Mouse (Mus musculus): Measurements from ENCODE around the gene Cradd. TPM values are rescaled to one million over a fixed set of nuclear protein-coding genes. Genes with fewer than 3 reads are reported as not detected.

Gene Cradd
- 7.6 and 10.2 TPM in 2 replicates for polyA plus RNA-seq (2015; fragmentation: Nextera tagmentation; extraction: Ambion mirVana)

DNA sequence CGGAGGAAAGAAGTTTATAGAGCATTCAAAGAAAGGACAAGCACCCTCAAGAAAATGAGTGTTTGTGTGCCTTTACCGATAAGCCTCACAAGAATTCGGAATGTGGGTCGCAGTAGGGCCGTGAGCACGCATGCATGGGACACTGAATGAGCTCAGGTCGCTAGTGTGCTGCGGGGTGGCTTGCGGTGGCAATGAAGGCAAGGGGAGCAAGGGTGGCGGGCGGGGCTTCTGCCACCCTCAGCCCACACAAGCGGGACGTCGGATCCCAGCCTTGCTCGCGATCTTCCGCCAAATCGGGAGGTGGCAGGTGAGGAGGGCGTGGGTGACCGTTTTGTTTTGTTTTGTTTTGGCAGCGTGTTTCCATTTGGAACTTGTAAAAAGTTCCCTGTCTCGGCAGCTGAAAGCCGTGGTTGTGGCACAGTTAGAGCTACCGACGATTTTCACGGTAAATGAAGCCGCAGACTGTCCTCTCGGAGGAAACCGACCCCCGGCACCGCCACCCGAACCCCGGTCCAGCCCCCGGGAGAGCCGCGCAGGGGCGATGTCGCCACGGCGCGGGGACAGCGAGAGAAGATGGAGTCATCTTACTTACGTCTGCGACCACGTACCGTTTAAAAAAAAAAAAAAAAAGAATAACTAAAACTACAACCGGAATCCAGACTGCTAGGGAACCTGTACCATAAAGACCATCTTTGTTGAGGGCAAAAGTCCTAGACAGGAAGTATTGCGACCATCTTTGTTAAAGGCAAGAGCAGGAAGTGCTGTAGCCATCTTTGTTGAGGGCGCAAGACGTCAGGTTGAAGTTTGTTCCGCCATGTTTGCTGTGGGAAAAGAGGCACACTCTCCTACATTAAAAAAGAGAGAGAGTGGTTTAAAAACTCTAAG lies at the start of gene Cradd:
TSS of gene Cradd (minus strand) at position 741 of the 885 bp plus-strand sequence.
- peak; percentile 94 for DNase-seq (ENCODE audit: low spot score)

DNA sequence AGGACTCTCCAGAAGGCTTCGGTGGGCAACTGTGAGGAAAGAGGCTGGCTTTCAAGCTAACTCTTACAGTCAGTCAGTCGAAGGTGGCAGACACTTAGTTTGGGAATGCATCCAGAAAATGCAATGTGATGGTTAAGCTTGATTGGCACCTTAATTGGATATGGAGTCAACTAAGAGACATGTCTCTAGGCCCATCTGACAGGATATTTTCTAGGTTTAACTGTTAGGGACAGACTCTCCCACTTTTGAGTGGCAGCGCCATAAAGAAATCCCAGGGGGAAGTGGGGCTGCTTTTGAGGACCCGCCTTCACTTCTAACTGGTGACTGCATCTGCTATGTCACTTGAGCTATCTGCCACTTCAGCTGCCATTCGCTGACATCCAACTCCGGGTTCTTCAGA lies 49.4 kb upstream of the Cradd start:
- no peak for DNase-seq (ENCODE audit: low spot score)

DNA sequence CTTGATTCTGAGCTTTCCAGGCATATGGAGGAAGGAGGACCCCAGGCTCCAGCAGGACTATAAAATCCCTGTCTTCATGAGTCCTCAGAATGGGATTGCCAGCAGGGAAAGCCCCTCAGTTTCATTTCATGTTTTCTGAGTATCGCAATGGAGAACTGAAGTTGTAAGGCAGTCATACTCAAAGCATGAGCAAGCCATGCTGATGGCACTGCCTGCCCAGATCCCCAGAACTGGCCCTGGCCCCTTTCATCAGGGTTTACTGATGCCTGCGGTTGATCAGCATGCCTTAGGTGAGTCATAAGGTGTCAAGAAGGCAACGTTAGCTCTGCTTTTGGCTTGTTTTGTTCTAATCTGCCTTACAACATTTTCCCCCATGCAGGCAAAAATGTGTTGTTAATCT lies 48.0 kb upstream of the Cradd start:
- no peak for DNase-seq (ENCODE audit: low spot score)

DNA sequence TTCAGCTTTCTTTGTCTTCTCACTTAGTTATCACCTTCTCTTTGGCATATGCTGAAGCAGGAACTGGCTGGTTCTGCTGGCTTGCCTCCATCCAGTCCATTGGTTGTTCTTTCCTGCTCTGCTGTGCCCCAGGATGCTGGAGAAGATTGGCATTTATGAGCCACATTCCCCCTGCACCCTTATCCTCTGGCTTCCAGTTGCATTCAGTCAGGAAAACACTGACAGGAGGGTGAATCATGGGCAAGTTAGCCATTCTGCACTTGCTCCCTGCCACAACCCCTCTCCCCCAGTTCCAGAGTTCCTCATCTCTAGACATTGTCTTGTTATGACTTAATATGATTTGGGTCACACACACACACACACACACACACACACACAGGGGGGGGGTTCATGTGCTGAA lies 45.3 kb upstream of the Cradd start:
- DNase-seq (ENCODE audit: low spot score) = no peak

DNA sequence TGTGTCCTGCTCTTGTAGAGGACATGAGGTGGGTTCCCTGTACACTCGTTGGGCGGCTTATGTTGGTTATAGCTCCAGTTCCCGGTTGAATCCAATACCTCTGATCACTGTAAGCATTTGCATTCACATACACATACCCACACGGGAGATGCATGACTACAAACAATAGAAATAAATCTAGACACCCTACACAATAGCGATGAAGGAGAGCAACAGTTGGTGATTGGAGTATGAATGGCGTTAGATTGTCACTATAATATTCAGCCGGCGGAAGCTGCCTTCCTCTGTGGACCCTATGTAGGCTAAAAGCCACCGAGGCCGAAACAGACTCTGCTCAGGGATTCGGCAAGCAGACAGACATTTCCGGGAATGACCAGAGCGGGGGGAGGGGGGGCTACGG lies 44.2 kb upstream of the Cradd start:
- no peak for DNase-seq (ENCODE audit: low spot score)

DNA sequence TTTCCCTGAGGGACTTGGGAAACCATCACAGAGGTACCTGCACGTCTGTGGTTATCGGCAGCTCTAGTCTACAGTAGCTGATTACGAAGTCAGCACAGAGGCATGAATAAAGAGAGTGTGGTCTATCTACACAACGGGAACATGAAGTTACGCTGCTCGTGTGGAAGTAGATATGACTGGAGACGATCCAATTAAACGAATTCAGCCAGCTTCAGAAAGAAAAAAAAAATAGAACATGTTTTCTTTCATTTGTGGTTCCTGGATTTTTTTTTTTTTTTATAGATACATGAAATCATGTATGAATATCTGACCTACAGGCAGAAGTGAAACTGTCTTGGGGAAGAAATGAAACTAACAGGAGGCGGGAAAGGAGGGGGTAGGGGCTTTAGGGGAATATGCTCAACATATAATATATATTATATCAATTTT lies 43.7 kb upstream of the Cradd start:
- DNase-seq (ENCODE audit: low spot score) = no peak

DNA sequence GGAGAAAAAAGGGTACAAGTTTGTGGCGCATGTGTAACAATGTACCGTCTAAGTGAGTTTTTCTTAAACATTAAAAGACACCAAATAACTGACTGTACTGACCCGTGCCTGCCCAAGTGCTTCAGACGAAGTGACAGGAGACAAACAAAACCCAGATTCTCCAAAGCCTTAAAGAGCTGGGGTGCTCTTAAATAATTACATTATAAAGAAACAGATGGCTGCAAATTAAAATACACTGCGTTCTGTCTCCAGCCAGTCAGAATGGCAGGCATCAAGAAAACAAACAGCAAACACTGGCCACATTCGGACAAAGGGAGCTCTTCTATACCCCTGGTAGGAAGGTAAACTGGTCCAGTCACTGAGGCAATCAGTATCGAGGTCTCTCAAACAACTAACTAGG lies 43.3 kb upstream of the Cradd start:
- no peak for DNase-seq (ENCODE audit: low spot score)

DNA sequence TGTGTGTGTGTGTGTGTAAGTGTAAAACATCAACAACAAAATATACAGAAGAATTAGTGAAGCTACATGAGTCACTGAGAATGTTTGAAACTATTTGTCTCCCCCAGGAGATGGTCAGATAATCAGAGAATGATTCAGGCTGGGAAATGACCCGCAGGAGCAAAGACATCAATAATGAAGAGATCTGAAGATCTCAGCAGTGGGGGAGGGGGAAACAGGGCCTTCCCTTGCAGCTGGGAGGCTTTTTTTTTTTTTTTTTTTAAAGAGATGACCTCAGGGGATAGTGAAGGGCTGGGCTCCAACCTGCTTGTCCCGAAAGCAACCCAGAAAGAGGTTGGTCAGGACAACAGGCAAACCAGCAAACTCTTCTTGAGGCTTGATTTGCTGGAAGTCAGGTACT lies 38.4 kb upstream of the Cradd start:
- DNase-seq (ENCODE audit: low spot score) = no peak

DNA sequence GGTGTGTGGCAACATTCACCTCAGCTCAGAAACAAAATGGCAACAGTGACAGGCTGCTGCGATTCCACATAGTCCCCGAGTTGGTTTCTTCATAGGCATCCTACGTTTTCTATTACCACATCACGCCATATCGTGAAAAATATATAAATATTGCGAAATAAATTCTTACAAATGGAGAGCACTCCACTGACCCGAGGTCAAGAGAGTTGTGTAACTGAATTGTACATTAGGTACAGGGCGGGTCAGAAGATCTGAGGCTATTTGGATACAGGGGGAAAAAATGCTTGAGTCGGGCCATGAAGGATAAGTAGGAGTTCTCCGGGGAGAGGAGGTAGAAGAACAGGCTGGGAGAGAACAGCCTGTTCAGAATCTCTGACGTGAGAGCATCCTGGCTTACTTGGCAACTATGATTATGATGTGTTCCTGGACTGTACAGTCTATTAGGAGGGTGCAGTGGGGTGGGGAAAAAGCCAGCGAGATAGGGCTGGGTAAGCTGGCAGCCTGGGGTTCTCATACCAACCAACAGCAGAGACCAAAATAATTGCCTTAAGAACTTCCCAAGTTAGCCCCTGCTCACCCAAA lies 37.4 kb upstream of the Cradd start:
- DNase-seq (ENCODE audit: low spot score) = no peak

DNA sequence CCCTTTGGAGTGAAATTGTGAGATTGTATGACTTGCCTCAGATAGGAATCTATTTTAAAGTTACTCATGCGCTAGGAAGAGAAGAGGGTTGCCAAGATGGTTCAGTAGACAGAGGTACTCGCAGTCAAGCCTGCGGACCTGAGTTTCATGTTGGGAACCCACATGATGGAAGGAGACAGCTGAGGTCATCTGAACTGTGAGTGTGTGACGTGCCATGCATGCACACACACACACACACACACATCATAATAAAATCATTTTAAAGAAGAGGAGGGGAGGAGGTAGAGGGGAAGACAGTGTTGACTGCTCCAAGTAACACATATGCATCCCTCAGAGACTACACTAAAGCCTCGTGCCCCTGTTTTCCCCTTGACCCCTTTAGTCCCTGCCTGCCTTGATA lies 36.1 kb upstream of the Cradd start:
- no peak for DNase-seq (ENCODE audit: low spot score)

DNA sequence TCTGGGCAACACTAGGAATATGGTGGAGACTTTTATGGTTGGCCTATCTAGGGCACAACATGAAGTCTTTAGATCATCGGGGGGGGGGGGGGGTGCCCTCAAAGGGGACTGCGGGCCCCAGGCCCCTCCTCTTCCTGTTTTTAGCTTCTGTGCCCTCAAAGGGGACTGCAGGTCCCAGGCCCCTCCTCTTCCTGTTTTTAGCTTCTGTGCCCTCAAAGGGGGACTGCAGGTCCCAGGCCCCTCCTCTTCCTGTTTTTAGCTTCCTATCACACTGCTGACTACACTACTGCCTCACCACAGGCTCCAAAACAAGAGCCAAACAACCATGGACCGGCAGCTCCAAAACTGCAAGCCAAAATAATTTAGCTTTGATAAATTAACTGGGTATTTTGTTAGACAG lies 33.8 kb upstream of the Cradd start:
- DNase-seq (ENCODE audit: low spot score) = peak; percentile 29

DNA sequence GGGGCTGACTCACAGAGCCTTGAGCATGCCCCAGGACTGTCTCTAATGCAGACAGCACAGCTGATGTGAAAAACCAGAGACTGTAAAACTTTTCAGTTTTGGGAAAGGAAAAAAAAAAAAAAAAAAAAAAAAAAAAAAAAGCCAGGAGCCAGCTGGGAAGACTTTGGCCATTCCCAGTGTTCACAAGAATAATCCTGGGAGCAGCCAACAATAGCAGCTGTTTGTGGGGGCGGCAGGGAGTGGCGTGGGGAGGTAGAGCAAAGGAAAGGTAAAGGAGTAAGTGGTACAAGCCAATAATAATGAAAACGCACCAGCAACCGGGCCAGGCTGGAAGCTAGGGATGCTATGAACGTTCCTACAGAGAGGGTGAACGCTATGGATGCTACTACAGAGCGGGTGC lies 32.8 kb upstream of the Cradd start:
- DNase-seq (ENCODE audit: low spot score) = no peak

DNA sequence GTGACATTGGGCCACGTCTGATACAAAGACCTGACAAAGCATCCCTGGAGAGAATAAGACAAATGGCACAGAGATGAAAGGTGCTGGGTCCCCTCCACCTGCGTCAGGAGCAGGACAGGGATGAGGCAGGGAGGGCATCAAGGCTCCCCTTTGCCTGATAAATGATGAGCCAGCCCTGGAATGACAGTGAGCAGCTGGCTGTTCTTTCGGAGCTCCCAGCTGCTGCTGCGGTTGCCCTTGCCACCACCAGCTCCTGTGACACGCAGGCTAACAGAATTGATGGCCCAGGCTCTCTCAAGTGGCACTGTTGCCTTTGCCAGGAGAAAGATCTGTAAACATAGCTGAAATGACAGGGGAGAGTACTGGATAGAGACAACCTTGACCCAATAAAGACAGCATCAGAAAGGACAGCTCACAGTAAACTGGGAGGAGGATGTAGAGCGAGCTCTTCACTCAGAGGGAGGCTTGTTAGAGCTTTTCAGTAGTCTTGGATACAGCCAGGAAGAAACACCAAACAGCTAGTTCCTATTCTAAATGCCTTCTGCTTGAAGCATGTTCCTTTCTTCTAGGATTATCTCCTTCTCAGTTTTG lies 31.8 kb upstream of the Cradd start:
- no peak for DNase-seq (ENCODE audit: low spot score)

DNA sequence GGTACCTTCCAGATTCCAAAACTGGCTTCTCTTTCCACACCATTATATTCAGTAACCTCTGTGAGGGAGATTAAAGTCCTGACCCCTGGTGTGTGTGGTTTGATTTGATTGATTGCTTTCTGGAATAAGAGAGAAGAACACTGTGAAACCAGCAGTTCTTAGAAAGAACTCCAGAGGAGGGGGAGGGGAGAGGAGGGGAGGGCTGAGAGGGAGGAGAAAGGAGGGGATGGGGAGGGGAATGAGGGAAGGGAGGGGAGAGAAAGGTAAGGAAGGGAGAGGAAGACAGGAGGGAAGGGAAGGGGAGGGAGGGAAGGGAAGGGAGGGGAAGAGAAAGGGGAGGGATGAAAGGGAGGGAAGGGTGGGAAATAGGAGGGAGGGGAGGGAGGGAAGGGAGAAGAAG lies 30.7 kb upstream of the Cradd start:
- no peak for DNase-seq (ENCODE audit: low spot score)

DNA sequence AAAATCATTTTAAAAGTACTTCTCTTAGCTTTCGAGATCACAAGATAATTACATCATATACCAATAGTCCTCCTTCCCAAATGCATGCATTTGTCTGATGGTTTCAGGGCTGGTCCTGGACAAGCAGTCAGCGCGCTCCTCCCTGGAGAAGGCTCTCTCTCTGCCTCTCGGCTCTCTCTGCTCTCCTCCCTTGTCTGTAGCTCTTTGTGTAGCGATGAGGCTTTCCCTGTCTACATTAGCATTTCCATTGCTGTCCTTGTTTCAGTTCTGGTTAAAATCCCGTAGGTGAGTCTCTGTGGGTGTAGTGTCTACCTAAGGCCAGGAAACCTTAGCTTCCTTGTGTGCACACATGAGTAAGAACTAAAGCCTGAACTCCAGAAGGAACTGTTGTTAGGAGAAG lies 30.1 kb upstream of the Cradd start:
- no peak for DNase-seq (ENCODE audit: low spot score)

DNA sequence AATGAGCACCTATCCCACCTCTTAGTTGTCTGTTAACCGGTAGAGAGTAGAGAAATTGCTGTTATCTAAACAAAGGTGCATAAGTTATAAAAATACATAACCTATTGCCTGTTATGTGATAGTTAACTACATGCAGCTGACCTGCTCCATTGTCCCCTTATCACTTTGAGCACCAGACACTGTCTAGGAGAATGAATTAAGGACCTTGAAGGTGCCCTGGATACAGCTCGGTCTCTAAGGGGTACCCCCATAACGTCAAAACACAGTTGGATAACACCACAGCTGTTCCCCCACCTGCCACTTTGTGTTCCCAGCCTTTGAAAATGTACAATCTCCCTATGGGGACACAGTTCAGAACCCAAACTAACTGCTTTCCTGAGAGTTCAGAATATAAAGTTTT lies 24.5 kb upstream of the Cradd start:
- DNase-seq (ENCODE audit: low spot score) = no peak

DNA sequence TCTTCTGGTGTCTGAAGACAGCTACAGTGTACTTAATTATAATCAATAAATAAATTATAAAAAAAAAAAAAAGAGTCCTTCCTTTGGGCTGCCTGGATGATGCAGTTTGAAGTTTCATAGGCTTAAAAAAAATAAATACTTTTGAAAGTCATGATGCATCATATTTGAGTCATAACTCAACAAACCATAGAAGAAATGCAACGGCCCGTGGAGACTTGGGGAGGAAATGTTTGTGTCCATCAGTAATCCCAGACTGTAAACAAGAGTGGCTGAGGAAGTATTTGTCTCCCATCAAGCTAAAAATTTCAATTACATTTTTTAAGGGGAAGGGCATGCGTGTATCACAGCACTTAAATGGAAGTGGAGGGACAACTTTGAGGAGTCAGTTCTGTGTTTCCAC lies 23.8 kb upstream of the Cradd start:
- no peak for DNase-seq (ENCODE audit: low spot score)

DNA sequence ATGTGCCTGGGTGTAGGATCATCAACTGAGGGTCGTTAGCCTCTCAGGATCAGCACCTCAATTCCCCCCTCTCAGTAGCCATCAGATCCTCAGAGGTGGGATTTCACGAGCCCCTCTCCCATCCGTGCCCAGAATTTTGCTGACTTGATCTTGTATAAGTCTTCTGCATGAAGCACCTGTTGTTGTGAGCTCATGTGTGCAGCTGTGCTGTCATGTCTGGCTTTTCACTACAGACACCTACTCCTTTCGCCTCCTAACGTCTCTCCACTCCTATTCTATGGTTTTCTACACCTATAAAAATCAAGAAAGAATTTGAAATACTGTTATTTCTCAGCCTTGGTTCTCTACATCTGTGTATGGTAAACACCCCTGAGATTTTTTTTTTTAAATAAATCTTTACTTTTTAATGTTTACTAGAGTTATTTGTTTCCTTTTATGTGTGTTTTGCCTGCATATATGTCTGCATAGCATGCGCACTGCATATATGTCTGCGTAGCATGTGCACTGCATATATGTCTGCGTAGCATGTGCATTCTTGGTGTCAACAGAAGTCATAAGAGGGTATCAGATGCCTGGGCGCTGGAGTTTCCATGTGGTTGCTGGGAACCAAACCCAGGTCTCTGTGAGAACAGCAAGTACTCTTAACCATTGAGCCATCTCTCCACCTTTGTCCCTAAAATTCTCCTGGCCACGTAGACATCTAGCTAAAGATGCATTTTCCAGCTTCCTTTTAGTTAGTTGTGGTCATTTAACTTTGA lies 19.1 kb upstream of the Cradd start:
- DNase-seq (ENCODE audit: low spot score) = no peak

DNA sequence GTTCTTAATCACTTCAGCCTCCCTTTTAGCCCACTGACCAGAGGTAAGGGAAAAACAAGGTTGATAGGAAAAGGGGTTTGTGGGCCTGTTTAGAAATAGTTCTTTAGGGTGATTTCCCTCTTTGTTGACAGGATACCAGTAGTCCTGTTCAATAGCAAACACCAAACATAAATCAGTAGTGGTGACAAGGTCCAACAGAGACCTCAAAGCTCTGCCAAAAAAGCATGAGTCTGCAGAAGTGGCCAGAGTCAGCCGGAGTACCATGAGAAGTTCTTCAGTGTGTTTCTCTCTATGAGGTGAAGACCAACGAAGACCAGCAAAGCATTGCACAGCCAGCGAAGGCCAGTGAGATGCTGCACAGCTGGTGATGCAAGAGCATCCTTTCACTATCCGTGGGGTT lies 16.7 kb upstream of the Cradd start:
- DNase-seq (ENCODE audit: low spot score) = no peak

DNA sequence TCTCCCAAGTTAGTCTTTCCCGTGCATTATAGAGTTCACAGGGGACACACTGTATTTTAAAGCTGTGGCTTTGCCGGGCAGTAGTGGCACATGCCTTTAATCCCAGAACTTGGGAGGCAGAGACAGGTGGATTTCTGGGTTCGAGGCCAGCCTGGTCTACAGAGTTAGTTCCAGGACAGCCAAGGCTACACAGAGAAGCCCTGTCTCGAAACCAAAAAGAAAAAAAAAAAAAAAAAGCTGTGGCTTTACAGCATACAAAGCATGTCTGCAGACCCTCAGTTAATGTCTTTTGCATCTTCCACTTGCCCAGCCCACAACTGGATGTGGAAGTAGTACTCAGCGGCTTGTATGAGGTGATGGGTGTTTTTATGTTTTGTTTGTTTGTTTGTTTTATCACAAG lies 13.7 kb upstream of the Cradd start:
- no peak for DNase-seq (ENCODE audit: low spot score)

DNA sequence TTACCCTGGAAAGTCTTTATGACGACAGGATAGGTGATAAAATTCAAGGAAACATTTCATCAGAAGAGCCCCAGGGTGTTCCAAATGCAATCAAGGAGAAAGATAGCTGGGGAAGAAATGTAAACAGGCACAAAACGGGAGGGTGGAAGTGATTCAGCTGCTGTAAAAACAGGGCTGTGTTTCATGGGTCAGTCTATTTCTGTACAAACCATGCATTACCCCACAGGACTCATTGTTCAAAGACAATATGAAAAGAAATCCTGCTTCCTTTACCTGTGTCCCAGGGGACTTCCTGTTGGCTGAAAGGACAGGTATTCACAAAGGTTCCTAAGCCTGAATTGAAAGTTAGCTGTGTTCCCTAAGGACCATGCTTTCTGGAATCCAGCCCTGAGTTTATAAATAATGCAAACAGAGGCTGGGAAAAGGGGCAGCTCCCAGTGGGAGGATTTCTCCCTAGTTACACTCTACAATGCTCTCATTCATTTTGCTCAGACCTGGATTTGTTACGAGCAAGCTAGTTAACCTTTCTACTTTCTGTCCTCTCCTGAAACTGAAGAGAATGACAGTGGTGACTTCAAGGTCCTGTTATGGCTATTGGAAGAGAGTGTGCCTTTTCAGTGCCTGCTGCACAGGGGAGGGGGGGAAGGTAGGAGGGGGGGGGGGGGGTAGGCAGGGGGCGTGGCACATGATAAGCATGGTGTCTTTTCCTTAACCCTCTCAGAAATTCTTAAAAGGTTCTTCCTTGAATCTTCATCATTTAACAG lies 13.0 kb upstream of the Cradd start:
- no peak for DNase-seq (ENCODE audit: low spot score)
